Comparison of ENCODE assay signal across 9 mouse cellular contexts in the genomic region with DNA sequence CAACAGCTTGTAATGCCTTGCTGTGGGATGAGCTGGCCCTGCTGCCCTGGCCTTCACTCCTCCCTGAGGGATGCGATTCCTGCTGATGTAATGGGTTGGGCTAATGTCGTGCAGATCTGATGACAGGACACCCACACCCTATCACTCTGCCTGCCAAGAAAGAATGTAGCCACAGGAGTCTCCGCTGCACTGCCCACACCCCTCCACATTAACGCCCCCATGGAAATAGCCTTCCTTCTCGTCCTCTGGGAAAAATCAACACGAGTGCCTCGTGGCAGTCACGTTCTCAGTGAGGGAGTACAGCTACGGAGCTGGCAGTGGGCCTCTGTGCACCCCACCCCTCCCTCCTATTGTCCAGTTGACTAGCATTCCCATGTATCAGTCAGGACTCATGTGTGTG. TPM values are rescaled to one million over a fixed set of nuclear protein-coding genes. Genes with fewer than 3 reads are reported as not detected.
A peak's percentile ranks its signal among the peaks of the same experiment; 100 is the strongest.
DNase-seq lines count a peak whose midpoint lies in the region; ATAC-seq lines count a peak whose summit lies in the region.
"Had no signal": no experiment of that assay in that cellular context is flagged by ENCODE, and none has a peak within 500 bp of the region (broad histone marks: within the 10 kb centered on the region; RNA-seq: fewer than 3 reads in every experiment).

No protein-coding gene starts in this region.

- H3K4me2 ChIP-seq in embryonic facial prominence, embryonic 11.5 days (ENCODE audit: low read depth, low read length), result no peak overlapping the region
- peak overlapping the region; percentile 27; the same call in 1 of the 2 replicates for H3K4me2 ChIP-seq in lung, embryonic 15.5 days
- no peak overlapping the region for H3K4me2 ChIP-seq in hindbrain, embryonic 13.5 days
- H3K4me2 ChIP-seq: forebrain, embryonic 12.5 days had no signal

- no peak overlapping the region for H3K9ac ChIP-seq in embryonic facial prominence, embryonic 11.5 days (replicated peaks; ENCODE audit: low read length)
- no peak overlapping the region for H3K9ac ChIP-seq in lung, embryonic 15.5 days
- no peak overlapping the region for H3K9ac ChIP-seq in hindbrain, embryonic 13.5 days
- H3K9ac ChIP-seq: forebrain, embryonic 12.5 days had no signal

- 50% methylated on average over 9 of the region's 9 CpGs for WGBS in embryonic facial prominence, embryonic 11.5 days
- WGBS in embryonic facial prominence, embryonic 10.5 days, result 59% methylated on average over 9 of the region's 9 CpGs
- WGBS in lung, embryonic 15.5 days, result 24% methylated on average over 9 of the region's 9 CpGs
- 32% methylated on average over 9 of the region's 9 CpGs for WGBS in hindbrain, embryonic 13.5 days

- H3K27ac ChIP-seq in embryonic facial prominence, embryonic 11.5 days (replicated peaks; ENCODE audit: low read depth, low read length), result no peak overlapping the region
- H3K27ac ChIP-seq in embryonic facial prominence, embryonic 10.5 days (replicated peaks), result no peak overlapping the region
- H3K27ac ChIP-seq in lung, embryonic 15.5 days, result no peak overlapping the region
- no peak overlapping the region for H3K27ac ChIP-seq in hindbrain, embryonic 13.5 days
- H3K27ac ChIP-seq: forebrain, embryonic 12.5 days had no signal

- H3K9me3 ChIP-seq in embryonic facial prominence, embryonic 11.5 days (replicated peaks; ENCODE audit: control insufficient read depth, low read length), result no peaks in the 10 kb centered on the region
- no peaks in the 10 kb centered on the region for H3K9me3 ChIP-seq in embryonic facial prominence, embryonic 10.5 days
- H3K9me3 ChIP-seq in lung, embryonic 15.5 days, result no peaks in the 10 kb centered on the region
- H3K9me3 ChIP-seq in hindbrain, embryonic 13.5 days, result no peaks in the 10 kb centered on the region
- H3K9me3 ChIP-seq: forebrain, embryonic 12.5 days had no signal

- no peaks in the 10 kb centered on the region for H3K27me3 ChIP-seq in embryonic facial prominence, embryonic 11.5 days (ENCODE audit: control insufficient read depth, insufficient read depth, low read length)
- no peaks in the 10 kb centered on the region for H3K27me3 ChIP-seq in embryonic facial prominence, embryonic 10.5 days (replicated peaks; ENCODE audit: low read depth, poor library complexity, severe bottlenecking)
- no peaks in the 10 kb centered on the region for H3K27me3 ChIP-seq in lung, embryonic 15.5 days
- no peaks in the 10 kb centered on the region for H3K27me3 ChIP-seq in hindbrain, embryonic 13.5 days
- H3K27me3 ChIP-seq: forebrain, embryonic 12.5 days had no signal

- DNase-seq in embryonic facial prominence, embryonic 11.5 days (ENCODE audit: low spot score), result no peak
- DNase-seq in embryonic facial prominence, embryonic 10.5 days (ENCODE audit: low spot score), result no peak
- peak; percentile 22 for DNase-seq in adrenal gland, postnatal 10 days
- DNase-seq in heart, adult 18-20 months, result peak; percentile 67 to 82
- DNase-seq in cerebellum, adult 8-10 months, result no peak
- no peak for DNase-seq in cerebellum, adult 11 months

- H3K36me3 ChIP-seq in embryonic facial prominence, embryonic 11.5 days (replicated peaks; ENCODE audit: control insufficient read depth, insufficient read depth, low read depth, low read length), result no peaks in the 10 kb centered on the region
- H3K36me3 ChIP-seq in embryonic facial prominence, embryonic 10.5 days (replicated peaks), result no peaks in the 10 kb centered on the region
- H3K36me3 ChIP-seq in lung, embryonic 15.5 days, result no peaks in the 10 kb centered on the region
- H3K36me3 ChIP-seq in hindbrain, embryonic 13.5 days, result no peaks in the 10 kb centered on the region
- H3K36me3 ChIP-seq: forebrain, embryonic 12.5 days had no signal

- ATAC-seq in embryonic facial prominence, embryonic 11.5 days (replicated peaks; ENCODE audit: insufficient number of reproducible peaks, low FRiP score, low TSS enrichment, low read depth), result peak; percentile 23; the same call in 1 of the 2 replicates
- ATAC-seq in lung, embryonic 15.5 days (ENCODE audit: borderline replicate concordance, extremely low read depth, low FRiP score, low TSS enrichment), result peak; percentile 83
- ATAC-seq in hindbrain, embryonic 13.5 days (ENCODE audit: low FRiP score), result no peak

- H3K4me3 ChIP-seq in embryonic facial prominence, embryonic 11.5 days (ENCODE audit: low read depth, low read length), result no peak overlapping the region
- H3K4me3 ChIP-seq in embryonic facial prominence, embryonic 10.5 days, result no peak overlapping the region
- no peak overlapping the region for H3K4me3 ChIP-seq in lung, embryonic 15.5 days
- no peak overlapping the region for H3K4me3 ChIP-seq in hindbrain, embryonic 13.5 days
- H3K4me3 ChIP-seq: forebrain, embryonic 12.5 days had no signal

- H3K4me1 ChIP-seq in embryonic facial prominence, embryonic 11.5 days (ENCODE audit: control insufficient read depth, insufficient read depth, low read length), result no peaks in the 10 kb centered on the region
- peaks cover 6% of the 10 kb centered on the region for H3K4me1 ChIP-seq in embryonic facial prominence, embryonic 10.5 days
- peaks cover 5% of the 10 kb centered on the region for H3K4me1 ChIP-seq in lung, embryonic 15.5 days
- peaks cover 6% of the 10 kb centered on the region; the same call in 1 of the 2 replicates for H3K4me1 ChIP-seq in hindbrain, embryonic 13.5 days (replicated peaks)
- H3K4me1 ChIP-seq: forebrain, embryonic 12.5 days had no signal

RNA-seq across cellular contexts. Expression of a gene that starts 50.3 kb away (rescaled TPM):
- 11.7 and 13.6 TPM in 2 replicates for polyA plus RNA-seq in embryonic facial prominence, embryonic 11.5 days (2014; fragmentation: Nextera tagmentation; extraction: Ambion mirVana)
- 10.6 and 13.9 TPM in 2 replicates for polyA plus RNA-seq in embryonic facial prominence, embryonic 10.5 days (2016; fragmentation: Nextera tagmentation; extraction: Ambion mirVana)
- 1 to 10 TPM; 4.1 to 5.9 TPM for total RNA-seq in adrenal gland, postnatal 10 days (2021)
- 1 to 10 TPM; 5.6 to 6.8 TPM for total RNA-seq in heart, adult 18-20 months (2021)
- 5.4 and 5.8 TPM in 2 replicates for polyA plus RNA-seq in lung, embryonic 15.5 days (2015; fragmentation: Nextera tagmentation; extraction: Ambion mirVana)
- 4.1 and 5.9 TPM in 2 replicates for polyA plus RNA-seq in hindbrain, embryonic 13.5 days (2015; fragmentation: Nextera tagmentation; extraction: Ambion mirVana)

Comparison
In these comparisons a context has a peak if more than half of its experiments do, and no peak if none do; other contexts are left out.
1. DNase-seq: peak in adrenal gland, postnatal 10 days (single experiment) and heart, adult 18-20 months (2 of 2); none in embryonic facial prominence, embryonic 11.5 days (single experiment), embryonic facial prominence, embryonic 10.5 days (single experiment), cerebellum, adult 8-10 months (single experiment) and cerebellum, adult 11 months (single experiment).